Mouse (Mus musculus): ENCODE measurements around the gene Gzmm.

GRCm38 (mm10) chr10:79707759-79708158 is 18.9 kb downstream of the Gzmm start:
- TF ChIP-seq CTCF (IDR thresholded peaks at IDR 0.05; ENCODE audit: low read depth): no peak
- no peak for TF ChIP-seq EP300 (IDR thresholded peaks at IDR 0.05; ENCODE audit: low read depth)
